In the genomic region with DNA sequence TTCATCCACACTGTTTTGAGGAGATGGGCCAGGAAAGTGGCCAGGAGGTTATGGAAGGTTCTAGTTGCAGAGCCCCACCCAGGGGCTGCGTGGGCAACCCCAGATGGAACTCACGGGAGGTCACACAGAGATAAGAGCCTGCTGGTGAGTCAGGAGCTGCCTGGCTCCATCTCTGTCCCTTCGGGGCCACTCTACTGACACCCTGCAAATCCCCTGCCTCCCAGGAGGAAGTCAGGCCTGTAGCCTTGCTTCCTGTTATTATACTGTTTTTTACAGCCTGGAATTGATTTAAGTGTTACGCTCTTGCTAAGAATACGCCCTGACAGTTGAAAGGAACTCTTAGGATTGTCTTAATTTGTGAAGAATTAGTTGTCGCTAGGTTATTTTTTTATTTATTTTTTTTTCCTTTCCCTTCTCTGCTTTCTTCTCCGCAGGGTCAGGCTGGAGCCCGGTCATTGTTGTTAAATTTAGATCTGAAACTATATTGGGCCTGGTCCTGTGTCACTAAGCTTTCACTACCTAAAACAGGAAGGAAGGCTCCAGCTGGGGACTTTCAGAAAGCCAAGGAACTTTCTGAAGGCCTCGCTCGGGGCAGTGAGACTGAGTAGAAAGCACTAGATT, we compare ENCODE assay signal across 9 mouse cellular contexts.
A peak's percentile ranks its signal among the peaks of the same experiment; 100 is the strongest.
DNase-seq lines count a peak whose midpoint lies in the region; ATAC-seq and TF ChIP-seq lines count a peak whose summit lies in the region.
"Had no signal": no experiment of that assay in that cellular context is flagged by ENCODE, and none has a peak within 500 bp of the region (broad histone marks: within the 10 kb centered on the region; RNA-seq: fewer than 3 reads in every experiment).

No protein-coding gene starts in this region.

- WGBS in embryonic facial prominence, embryonic 14.5 days, result 34% methylated on average over 10 of the region's 10 CpGs
- 48% methylated on average over 10 of the region's 10 CpGs for WGBS in lung, embryonic 16.5 days
- WGBS in forebrain, embryonic 10.5 days, result 56% methylated on average over 10 of the region's 10 CpGs
- 68% methylated on average over 10 of the region's 10 CpGs for WGBS in forebrain, embryonic 11.5 days

- peaks cover 3% of the 10 kb centered on the region; the same call in 1 of the 2 replicates for H3K4me1 ChIP-seq in embryonic facial prominence, embryonic 14.5 days (ENCODE audit: control insufficient read depth, insufficient read depth, low read length)
- no peaks in the 10 kb centered on the region; the same call in 1 of the 2 replicates for H3K4me1 ChIP-seq in lung, embryonic 16.5 days (replicated peaks; ENCODE audit: control insufficient read depth, insufficient read depth, low read length)
- peaks cover 45% of the 10 kb centered on the region for H3K4me1 ChIP-seq in forebrain, embryonic 10.5 days
- peaks cover 4% of the 10 kb centered on the region; the same call in 1 of the 2 replicates for H3K4me1 ChIP-seq in forebrain, embryonic 11.5 days (replicated peaks; ENCODE audit: control insufficient read depth, insufficient read depth, low read length)
- H3K4me1 ChIP-seq: megakaryocyte, embryonic 14.5 days had no signal

- ATAC-seq in embryonic facial prominence, embryonic 14.5 days (ENCODE audit: low read depth), result no peak
- peak; percentile 60 for ATAC-seq in lung, embryonic 16.5 days (ENCODE audit: low read depth)
- no peak for ATAC-seq in forebrain, embryonic 11.5 days (replicated peaks; ENCODE audit: low FRiP score)

- H3K9ac ChIP-seq in embryonic facial prominence, embryonic 14.5 days (ENCODE audit: low read depth, low read length), result no peak overlapping the region
- H3K9ac ChIP-seq in lung, embryonic 16.5 days (ENCODE audit: low read length), result no peak overlapping the region
- H3K9ac ChIP-seq in forebrain, embryonic 11.5 days (ENCODE audit: low read length), result no peak overlapping the region

- TF ChIP-seq CTCF in gastrocnemius, adult 2 months (IDR thresholded peaks at IDR 0.05), result no peak

- peak; percentile 36 for DNase-seq in gastrocnemius, adult 2 months
- DNase-seq in gastrocnemius, postnatal 4 days (ENCODE audit: low spot score in 2 of 2), result no peak
- peak; percentile 36 for DNase-seq in embryonic facial prominence, embryonic 14.5 days (ENCODE audit: low spot score)
- DNase-seq in heart, postnatal 4 days, result peak; percentile 42
- DNase-seq in forebrain, embryonic 10.5 days (ENCODE audit: extremely low spot score, low spot score), result no peak
- no peak for DNase-seq in forebrain, embryonic 11.5 days (ENCODE audit: low spot score)
- no peak for DNase-seq in ovary, postnatal 14 days (ENCODE audit: low spot score)

- 0 out of 2 replicates have a peak, but pooled peaks cover 5% of the 10 kb centered on the region for H3K27me3 ChIP-seq in embryonic facial prominence, embryonic 14.5 days (replicated peaks; ENCODE audit: control insufficient read depth, insufficient read depth, low read length)
- no peaks in the 10 kb centered on the region for H3K27me3 ChIP-seq in lung, embryonic 16.5 days (ENCODE audit: control insufficient read depth, insufficient read depth, low read depth, low read length)
- H3K27me3 ChIP-seq in forebrain, embryonic 10.5 days (ENCODE audit: poor library complexity, severe bottlenecking), result peaks cover 87% of the 10 kb centered on the region
- H3K27me3 ChIP-seq in forebrain, embryonic 11.5 days (ENCODE audit: control insufficient read depth, insufficient read depth, low read length), result peaks cover 2% of the 10 kb centered on the region; the same call in 1 of the 2 replicates
- H3K27me3 ChIP-seq: megakaryocyte, embryonic 14.5 days had no signal

- H3K27ac ChIP-seq in gastrocnemius, adult 2 months, result peak overlapping the region; percentile 81
- H3K27ac ChIP-seq in embryonic facial prominence, embryonic 14.5 days (replicated peaks; ENCODE audit: low read depth, low read length), result no peak overlapping the region
- H3K27ac ChIP-seq in lung, embryonic 16.5 days (ENCODE audit: low read length), result peak overlapping the region; percentile 81
- H3K27ac ChIP-seq in forebrain, embryonic 10.5 days, result no peak overlapping the region; the same call in 1 of the 2 replicates
- no peak overlapping the region for H3K27ac ChIP-seq in forebrain, embryonic 11.5 days (ENCODE audit: low read depth, low read length)

- no peaks in the 10 kb centered on the region for H3K36me3 ChIP-seq in embryonic facial prominence, embryonic 14.5 days (ENCODE audit: control insufficient read depth, insufficient read depth, low read length)
- no peaks in the 10 kb centered on the region for H3K36me3 ChIP-seq in lung, embryonic 16.5 days (ENCODE audit: control insufficient read depth, insufficient read depth, low read length)
- H3K36me3 ChIP-seq in forebrain, embryonic 10.5 days (replicated peaks), result no peaks in the 10 kb centered on the region
- H3K36me3 ChIP-seq in forebrain, embryonic 11.5 days (ENCODE audit: control insufficient read depth, insufficient read depth, low read length), result no peaks in the 10 kb centered on the region

- intact Hi-C loops in gastrocnemius, adult 2 months (cut with DNase I), result loop anchor here (5.0 to 10.0 kb wide), 3 partner anchors 76 to 616 kb away; a partner anchor contains a TSS

- H3K9me3 ChIP-seq in embryonic facial prominence, embryonic 14.5 days (ENCODE audit: control insufficient read depth, low read length), result no peaks in the 10 kb centered on the region
- H3K9me3 ChIP-seq in lung, embryonic 16.5 days (ENCODE audit: control insufficient read depth, low read length), result no peaks in the 10 kb centered on the region
- no peaks in the 10 kb centered on the region for H3K9me3 ChIP-seq in forebrain, embryonic 10.5 days
- no peaks in the 10 kb centered on the region for H3K9me3 ChIP-seq in forebrain, embryonic 11.5 days (ENCODE audit: control insufficient read depth, low read length)

- no peak overlapping the region for H3K4me2 ChIP-seq in embryonic facial prominence, embryonic 14.5 days (ENCODE audit: low read depth, low read length)
- no peak overlapping the region for H3K4me2 ChIP-seq in lung, embryonic 16.5 days (ENCODE audit: low read depth, low read length)
- no peak overlapping the region for H3K4me2 ChIP-seq in forebrain, embryonic 11.5 days (ENCODE audit: low read depth, low read length, severe bottlenecking)

- no peak overlapping the region for H3K4me3 ChIP-seq in gastrocnemius, adult 2 months
- H3K4me3 ChIP-seq in embryonic facial prominence, embryonic 14.5 days (ENCODE audit: low read depth, low read length), result no peak overlapping the region
- H3K4me3 ChIP-seq in lung, embryonic 16.5 days (ENCODE audit: low read length), result no peak overlapping the region
- no peak overlapping the region for H3K4me3 ChIP-seq in forebrain, embryonic 10.5 days
- H3K4me3 ChIP-seq in forebrain, embryonic 11.5 days (ENCODE audit: low read depth, low read length), result no peak overlapping the region
- H3K4me3 ChIP-seq: megakaryocyte, embryonic 14.5 days had no signal

Comparison
In these comparisons a context has a peak if more than half of its experiments do, and no peak if none do; other contexts are left out.
1. DNase-seq: peak in gastrocnemius, adult 2 months (single experiment), embryonic facial prominence, embryonic 14.5 days (single experiment) and heart, postnatal 4 days (single experiment); none in gastrocnemius, postnatal 4 days (0 of 2), forebrain, embryonic 10.5 days (single experiment), forebrain, embryonic 11.5 days (single experiment) and ovary, postnatal 14 days (single experiment).
2. H3K27ac ChIP-seq: peak in gastrocnemius, adult 2 months (single experiment) and lung, embryonic 16.5 days (single experiment); none in embryonic facial prominence, embryonic 14.5 days (single experiment), forebrain, embryonic 10.5 days (single experiment) and forebrain, embryonic 11.5 days (single experiment).